ENCODE assay signal across 31 mouse cellular contexts in genomic region chr6:146903632-146904031, GRCm38 (mm10). TPM values are rescaled to one million over a fixed set of nuclear protein-coding genes. Genes with fewer than 3 reads are reported as not detected.
DNase-seq lines count a peak whose midpoint lies in the region; ATAC-seq and TF ChIP-seq lines count a peak whose summit lies in the region.
"Had no signal": no experiment of that assay in that cellular context is flagged by ENCODE, and none has a peak within 500 bp of the region (broad histone marks: within the 10 kb centered on the region; RNA-seq: fewer than 3 reads in every experiment).

No protein-coding gene starts in this region.

- no peak for TF ChIP-seq EP300 in liver, postnatal 0 days (IDR thresholded peaks at IDR 0.05; ENCODE audit: low read depth)

- intact Hi-C loops in gastrocnemius, adult 2 months (cut with DNase I) = no loop called here

- no peak for TF ChIP-seq CTCF in gastrocnemius, adult 2 months (IDR thresholded peaks at IDR 0.05)
- no peak for TF ChIP-seq CTCF in kidney, adult 2 months (conservative IDR thresholded peaks at IDR 0.05; ENCODE audit: insufficient read depth, insufficient read length, low read depth, low read length)
- no peak for TF ChIP-seq CTCF in liver, postnatal 0 days (IDR thresholded peaks at IDR 0.05; ENCODE audit: low read depth)

- no peak overlapping the region for H3K9ac ChIP-seq in kidney, embryonic 16.5 days (replicated peaks; ENCODE audit: low read length)
- H3K9ac ChIP-seq in liver, embryonic 16.5 days (ENCODE audit: low read depth, low read length) = no peak overlapping the region
- no peak overlapping the region for H3K9ac ChIP-seq in liver, embryonic 11.5 days (ENCODE audit: low read depth, low read length)
- no peak overlapping the region for H3K9ac ChIP-seq in liver, postnatal 0 days (replicated peaks)
- H3K9ac ChIP-seq: forebrain, embryonic 13.5 days; heart, embryonic 13.5 days; hindbrain, embryonic 14.5 days had no signal

- ATAC-seq in kidney, embryonic 16.5 days (ENCODE audit: low FRiP score, low TSS enrichment) = no peak
- ATAC-seq in liver, embryonic 16.5 days (ENCODE audit: low read depth) = no peak
- ATAC-seq in liver, embryonic 11.5 days (replicated peaks; ENCODE audit: low FRiP score) = no peak
- ATAC-seq in liver, postnatal 0 days = peak; percentile 31; the same call in 1 of the 2 replicates
- ATAC-seq: activated CD4-positive, CD25-positive, alpha-beta regulatory T cell, adult 4 months; forebrain, embryonic 13.5 days; forebrain, embryonic 16.5 days; hindbrain, postnatal 0 days; inflammation-experienced regulatory T-cells, adult 6 months had no signal

- no peak overlapping the region for H3K4me2 ChIP-seq in kidney, embryonic 16.5 days (replicated peaks; ENCODE audit: low read depth, low read length)
- no peak overlapping the region for H3K4me2 ChIP-seq in liver, embryonic 16.5 days (ENCODE audit: low read depth, low read length)
- no peak overlapping the region for H3K4me2 ChIP-seq in liver, embryonic 11.5 days
- H3K4me2 ChIP-seq in liver, postnatal 0 days (ENCODE audit: low read depth, low read length) = no peak overlapping the region
- H3K4me2 ChIP-seq: forebrain, embryonic 13.5 days; heart, embryonic 13.5 days; hindbrain, embryonic 14.5 days had no signal

- WGBS in kidney, adult 2 months = 86% methylated on average over 2 of the region's 2 CpGs
- WGBS in kidney, embryonic 16.5 days = 75% methylated on average over 2 of the region's 2 CpGs
- WGBS in liver, embryonic 16.5 days (ENCODE audit: insufficient replicate concordance) = 57% methylated on average over 2 of the region's 2 CpGs
- WGBS in liver, embryonic 11.5 days = 66% methylated on average over 2 of the region's 2 CpGs
- 52% methylated on average over 2 of the region's 2 CpGs for WGBS in liver, postnatal 0 days (ENCODE audit: insufficient replicate concordance)

- H3K36me3 ChIP-seq in kidney, adult 2 months (ENCODE audit: control insufficient read depth, insufficient read depth, low read length) = no peaks in the 10 kb centered on the region
- H3K36me3 ChIP-seq in kidney, embryonic 16.5 days (ENCODE audit: insufficient read depth, low read length) = peaks cover 6% of the 10 kb centered on the region; the same call in 1 of the 2 replicates
- no peaks in the 10 kb centered on the region for H3K36me3 ChIP-seq in liver, embryonic 16.5 days (ENCODE audit: control insufficient read depth, insufficient read depth)
- H3K36me3 ChIP-seq in liver, embryonic 11.5 days (ENCODE audit: control insufficient read depth, insufficient read depth, low read length) = no peaks in the 10 kb centered on the region
- H3K36me3 ChIP-seq in liver, postnatal 0 days (replicated peaks; ENCODE audit: insufficient read depth, low read length) = no peaks in the 10 kb centered on the region

- no peak overlapping the region for H3K4me3 ChIP-seq in gastrocnemius, adult 2 months
- H3K4me3 ChIP-seq in kidney, adult 2 months (ENCODE audit: insufficient read depth, low read depth, low read length) = no peak overlapping the region
- no peak overlapping the region for H3K4me3 ChIP-seq in kidney, embryonic 16.5 days (ENCODE audit: low read length)
- H3K4me3 ChIP-seq in liver, embryonic 16.5 days (ENCODE audit: low read depth, low read length) = no peak overlapping the region
- H3K4me3 ChIP-seq in liver, embryonic 11.5 days (ENCODE audit: low read depth, low read length) = no peak overlapping the region
- no peak overlapping the region for H3K4me3 ChIP-seq in liver, postnatal 0 days (ENCODE audit: low read depth, low read length)
- H3K4me3 ChIP-seq: forebrain, embryonic 10.5 days; forebrain, embryonic 13.5 days; heart, embryonic 13.5 days had no signal

- TF ChIP-seq POLR2A in kidney, adult 2 months (IDR thresholded peaks at IDR 0.05; ENCODE audit: low read depth, low read length) = no peak

- H3K4me1 ChIP-seq in kidney, adult 2 months (ENCODE audit: control insufficient read depth, insufficient read depth, low read length) = peaks cover 51% of the 10 kb centered on the region
- H3K4me1 ChIP-seq in kidney, embryonic 16.5 days (ENCODE audit: insufficient read depth, low read length) = peaks cover 46% of the 10 kb centered on the region
- H3K4me1 ChIP-seq in liver, embryonic 16.5 days (ENCODE audit: control insufficient read depth, low read depth, low read length) = peaks cover 8% of the 10 kb centered on the region
- peaks cover 18% of the 10 kb centered on the region for H3K4me1 ChIP-seq in liver, embryonic 11.5 days (replicated peaks; ENCODE audit: control insufficient read depth, insufficient read depth, low read length)
- peaks cover 15% of the 10 kb centered on the region for H3K4me1 ChIP-seq in liver, postnatal 0 days (ENCODE audit: insufficient read depth)

- H3K27me3 ChIP-seq in kidney, adult 2 months (replicated peaks; ENCODE audit: control insufficient read depth, insufficient read depth, low read length) = no peaks in the 10 kb centered on the region
- no peaks in the 10 kb centered on the region for H3K27me3 ChIP-seq in kidney, embryonic 16.5 days (ENCODE audit: insufficient read depth, low read length)
- no peaks in the 10 kb centered on the region for H3K27me3 ChIP-seq in liver, embryonic 16.5 days (ENCODE audit: control insufficient read depth, insufficient read depth, low read depth, low read length)
- no peaks in the 10 kb centered on the region for H3K27me3 ChIP-seq in liver, embryonic 11.5 days (replicated peaks; ENCODE audit: control insufficient read depth, insufficient read depth, low read length)
- no peaks in the 10 kb centered on the region for H3K27me3 ChIP-seq in liver, postnatal 0 days (ENCODE audit: insufficient read depth, low read length)
- H3K27me3 ChIP-seq: forebrain, embryonic 13.5 days; heart, embryonic 13.5 days had no signal

- no peaks in the 10 kb centered on the region for H3K9me3 ChIP-seq in kidney, embryonic 16.5 days (ENCODE audit: low read length)
- no peaks in the 10 kb centered on the region for H3K9me3 ChIP-seq in liver, embryonic 16.5 days (replicated peaks; ENCODE audit: control insufficient read depth, low read length)
- no peaks in the 10 kb centered on the region for H3K9me3 ChIP-seq in liver, embryonic 11.5 days (ENCODE audit: control insufficient read depth, low read length)
- no peaks in the 10 kb centered on the region for H3K9me3 ChIP-seq in liver, postnatal 0 days (ENCODE audit: low read length)
- H3K9me3 ChIP-seq: forebrain, embryonic 10.5 days; forebrain, embryonic 13.5 days had no signal

- 0 out of 2 replicates have a peak overlapping the region, but pooled peaks have one; percentile 38 for H3K27ac ChIP-seq in gastrocnemius, adult 2 months
- H3K27ac ChIP-seq in kidney, adult 2 months (ENCODE audit: insufficient read depth, low read depth, low read length) = peak overlapping the region; percentile 36
- no peak overlapping the region for H3K27ac ChIP-seq in kidney, embryonic 16.5 days (ENCODE audit: low read length)
- H3K27ac ChIP-seq in liver, embryonic 16.5 days (ENCODE audit: low read length) = peak overlapping the region; percentile 52; the same call in 1 of the 2 replicates
- H3K27ac ChIP-seq in liver, embryonic 11.5 days (ENCODE audit: low read depth, low read length) = no peak overlapping the region
- H3K27ac ChIP-seq in liver, postnatal 0 days (ENCODE audit: low read depth) = peak overlapping the region; percentile 85
- H3K27ac ChIP-seq: forebrain, embryonic 10.5 days; forebrain, embryonic 13.5 days; heart, embryonic 13.5 days; hindbrain, embryonic 14.5 days; hindbrain, postnatal 0 days had no signal

- DNase-seq in gastrocnemius, adult 2 months = no peak
- no peak for DNase-seq in gastrocnemius, adult 18-20 months (ENCODE audit: low spot score)
- DNase-seq in kidney, adult 2 months = no peak
- no peak for DNase-seq in liver, embryonic 11.5 days (ENCODE audit: low spot score)
- no peak for DNase-seq in liver, postnatal 0 days
- no peak for DNase-seq in adrenal gland, postnatal 4 days (ENCODE audit: low spot score in 2 of 2)
- DNase-seq: adrenal gland, postnatal 10 days; adrenal gland, postnatal 36 days; cerebellum, adult 11-12 months; cerebellum, adult 9-10 months; cerebellum, postnatal 14 days; gastrocnemius, postnatal 25 days; heart, postnatal 14 days; heart, postnatal 4 days had no signal

RNA-seq across cellular contexts. Expression of gene Ppfibp1, which starts 15.3 kb away (rescaled TPM):
- 10 to 100 TPM; 40.3 to 44.8 TPM for total RNA-seq in gastrocnemius, adult 2 months (2021)
- total RNA-seq in gastrocnemius, adult 18-20 months (2021) = 10 to 100 TPM; 54.4 to 65.7 TPM
- polyA plus RNA-seq in kidney, adult 2 months (2012; rRNA removed) = 20.6 and 23.4 TPM in 2 replicates
- 66.1 and 71.1 TPM in 2 replicates for polyA plus RNA-seq in kidney, embryonic 16.5 days (2015; fragmentation: Nextera tagmentation; extraction: Ambion mirVana)
- 12.9 and 14.4 TPM in 2 replicates for polyA plus RNA-seq in liver, embryonic 16.5 days (2015; fragmentation: Nextera tagmentation; extraction: Ambion mirVana)
- polyA plus RNA-seq in liver, embryonic 11.5 days (2014; fragmentation: Nextera tagmentation; extraction: Ambion mirVana) = 31.1 and 33.1 TPM in 2 replicates
- 8.9 and 11.3 TPM in 2 replicates for polyA plus RNA-seq in liver, postnatal 0 days (2015; fragmentation: Nextera tagmentation; extraction: Ambion mirVana)
- total RNA-seq in adrenal gland, postnatal 4 days (2021) = 100 to 1,000 TPM; 146 to 152 TPM

RNA-seq across cellular contexts. Expression of gene 1700034J05Rik, which starts 50.6 kb away (rescaled TPM):
- total RNA-seq in gastrocnemius, adult 2 months (2021) = not detected
- not detected for total RNA-seq in gastrocnemius, adult 18-20 months (2021)
- 0.07 TPM in 1 of 2 replicates, not detected in the other for polyA plus RNA-seq in kidney, adult 2 months (2012; rRNA removed)
- 0.17 and 0.37 TPM in 2 replicates for polyA plus RNA-seq in kidney, embryonic 16.5 days (2015; fragmentation: Nextera tagmentation; extraction: Ambion mirVana)
- polyA plus RNA-seq in liver, embryonic 16.5 days (2015; fragmentation: Nextera tagmentation; extraction: Ambion mirVana) = 0.04 TPM in 1 of 2 replicates, not detected in the other
- 0.08 and 0.17 TPM in 2 replicates for polyA plus RNA-seq in liver, embryonic 11.5 days (2014; fragmentation: Nextera tagmentation; extraction: Ambion mirVana)
- 0.05 TPM in 1 of 2 replicates, not detected in the other for polyA plus RNA-seq in liver, postnatal 0 days (2015; fragmentation: Nextera tagmentation; extraction: Ambion mirVana)
- not detected for total RNA-seq in adrenal gland, postnatal 4 days (2021)
- total RNA-seq: adrenal gland, adult 18-20 months; adrenal gland, postnatal 10 days; adrenal gland, postnatal 36 days; gastrocnemius, adult 8-10 months; gastrocnemius, postnatal 25 days; heart, adult 8-10 months; heart, postnatal 14 days; heart, postnatal 4 days; hindbrain, postnatal 0 days had no signal
- polyA plus RNA-seq: activated CD4-positive, CD25-positive, alpha-beta regulatory T cell, adult 4 months; embryonic facial prominence, embryonic 11.5 days; forebrain, embryonic 16.5 days; hindbrain, postnatal 0 days had no signal

RNA-seq across cellular contexts. Expression of gene Smco2, which starts 53.7 kb away (rescaled TPM):
- not detected for total RNA-seq in gastrocnemius, adult 2 months (2021)
- total RNA-seq in gastrocnemius, adult 18-20 months (2021) = not detected
- polyA plus RNA-seq in kidney, adult 2 months (2012; rRNA removed) = 0.11 TPM in 1 of 2 replicates, not detected in the other
- polyA plus RNA-seq in kidney, embryonic 16.5 days (2015; fragmentation: Nextera tagmentation; extraction: Ambion mirVana) = not detected in 2 replicates
- polyA plus RNA-seq in liver, embryonic 16.5 days (2015; fragmentation: Nextera tagmentation; extraction: Ambion mirVana) = not detected in 2 replicates
- polyA plus RNA-seq in liver, embryonic 11.5 days (2014; fragmentation: Nextera tagmentation; extraction: Ambion mirVana) = not detected in 2 replicates
- not detected in 2 replicates for polyA plus RNA-seq in liver, postnatal 0 days (2015; fragmentation: Nextera tagmentation; extraction: Ambion mirVana)
- not detected for total RNA-seq in adrenal gland, postnatal 4 days (2021)
- total RNA-seq: adrenal gland, adult 18-20 months; adrenal gland, postnatal 10 days; adrenal gland, postnatal 36 days; ES-E14; gastrocnemius, adult 8-10 months; gastrocnemius, postnatal 25 days; hindbrain, postnatal 0 days had no signal
- polyA plus RNA-seq: activated CD4-positive, CD25-positive, alpha-beta regulatory T cell, adult 4 months; embryonic facial prominence, embryonic 11.5 days; embryonic facial prominence, embryonic 14.5 days; forebrain, embryonic 10.5 days; forebrain, embryonic 13.5 days; forebrain, embryonic 16.5 days; heart, embryonic 13.5 days; hindbrain, embryonic 11.5 days; hindbrain, embryonic 14.5 days; hindbrain, postnatal 0 days; inflammation-experienced regulatory T-cells, adult 6 months had no signal

Comparison
In these comparisons a context has a peak if more than half of its experiments do, and no peak if none do; other contexts are left out.
1. H3K27ac ChIP-seq: peak in gastrocnemius, adult 2 months (single experiment), kidney, adult 2 months (single experiment), liver, embryonic 16.5 days (single experiment) and liver, postnatal 0 days (single experiment); none in kidney, embryonic 16.5 days (single experiment) and liver, embryonic 11.5 days (single experiment).